Mouse (Mus musculus) thymus, adult 2 months (tissue): ENCODE measurements around the gene Wdcp. TPM values are rescaled to one million over a fixed set of nuclear protein-coding genes. Genes with fewer than 3 reads are reported as not detected.

Experiments
- DNase-seq: peaks from one replicate; pipeline ENCODE4 v3.0.0; 2021
- H3K27ac ChIP-seq: fragments of 200-500 bp; 2 replicates; pipeline ENCODE4 v1.5.1; 2012; ENCODE audit warnings: low read length, control low read depth; ENCODE audit not compliant: control insufficient read depth, insufficient read depth
- H3K27me3 ChIP-seq: fragments of 200-500 bp; 2 replicates; pipeline ENCODE4 v1.6.1; 2012; ENCODE audit warnings: mild to moderate bottlenecking, low read length, moderate library complexity, mixed read lengths; ENCODE audit not compliant: control insufficient read depth, insufficient read depth
- H3K36me3 ChIP-seq: fragments of 200-500 bp; 2 replicates; pipeline ENCODE4 v1.6.1; 2012; ENCODE audit warnings: mild to moderate bottlenecking, low read length, moderate library complexity; ENCODE audit not compliant: control insufficient read depth, insufficient read depth
- H3K4me1 ChIP-seq: fragments of 200-500 bp; replicated peaks from 2 replicates; pipeline ENCODE4 v1.6.1; 2012; ENCODE audit warnings: low read length; ENCODE audit not compliant: control insufficient read depth, insufficient read depth
- H3K4me3 ChIP-seq: fragments of 200-500 bp; 2 replicates; pipeline ENCODE4 v1.5.1; 2012; ENCODE audit warnings: mild to moderate bottlenecking, low read length, control low read depth, moderate library complexity; ENCODE audit not compliant: control insufficient read depth, insufficient read depth
- CTCF ChIP-seq: fragments of 200-500 bp; IDR thresholded peaks from 2 replicates; pipeline ENCODE4 v1.5.1; 2012; ENCODE audit warnings: mild to moderate bottlenecking, control low read depth, low read length, moderate library complexity, borderline replicate concordance; ENCODE audit not compliant: control insufficient read depth, poor library complexity, insufficient read depth; ENCODE audit errors: extremely low read depth
- POLR2A ChIP-seq: fragments of 200-500 bp; IDR thresholded peaks from 2 replicates; pipeline ENCODE4 v1.6.1; 2012; ENCODE audit warnings: mild to moderate bottlenecking, low read length, control low read depth, moderate library complexity; ENCODE audit not compliant: control insufficient read depth, poor library complexity, insufficient read depth; ENCODE audit errors: extremely low read depth
- WGBS: fragments of 180-500 bp; shearing (Covaris S2); methylation state at CpG from one replicate; pipeline ENCODE4 v1.1.7; 2018; 5-methylcytosine and 5-hydroxymethylcytosine counted together
- polyA plus RNA-seq: library from polyadenylated mRNA; depleted of rRNA; stranded (reverse); fragments of >200 nt; gene quantifications from 2 replicates; pipeline ENCODE4 v1.2.3, GENCODE M21; 2012

The Wdcp gene
- polyA plus RNA-seq, 1 experiment: 9.8 TPM

- Histone ChIP-seq H3K36me3 (no peaks in the 10 kb centered on the region), H3K4me1 (no peaks in the 10 kb centered on the region), H3K27me3 (no peaks in the 10 kb centered on the region), H3K27ac (no peak overlapping the region), H3K4me3 (no peak overlapping the region)
- no peak for DNase-seq
- TF ChIP-seq POLR2A (no peak), CTCF (no peak)
- 90% methylated on average over 4 of the region's 4 CpGs for WGBS
These were observed 21.2 kb downstream of the Wdcp start for GRCm38 (mm10) chr12:4864338-4864690.

- peaks cover 3% of the 10 kb centered on the region; the same call in 1 of the 2 replicates for H3K4me1 ChIP-seq
- no peaks in the 10 kb centered on the region for H3K36me3 ChIP-seq
- TF ChIP-seq CTCF (no peak), POLR2A (no peak)
- H3K27me3 ChIP-seq: no peaks in the 10 kb centered on the region
- 95% methylated on average over 8 of the region's 8 CpGs for WGBS
- no peak for DNase-seq
- H3K4me3 ChIP-seq: no peak overlapping the region
- H3K27ac ChIP-seq: no peak overlapping the region
These were observed 25.8 kb downstream of the Wdcp start for GRCm38 (mm10) chr12:4868924-4869323.

- no peak overlapping the region for H3K4me3 ChIP-seq
- DNase-seq: no peak
- no peak for TF ChIP-seq POLR2A
- TF ChIP-seq CTCF: no peak
- H3K27ac ChIP-seq: no peak overlapping the region
- H3K4me1 ChIP-seq: peaks cover 8% of the 10 kb centered on the region
- H3K36me3 ChIP-seq: no peaks in the 10 kb centered on the region
- no peaks in the 10 kb centered on the region for H3K27me3 ChIP-seq
- 96% methylated on average over 5 of the region's 5 CpGs for WGBS
These were observed 28.2 kb downstream of the Wdcp start for GRCm38 (mm10) chr12:4871260-4871659.

- peaks cover 8% of the 10 kb centered on the region for H3K4me1 ChIP-seq
- DNase-seq: no peak
- no peaks in the 10 kb centered on the region for H3K27me3 ChIP-seq
- no peak overlapping the region for H3K4me3 ChIP-seq
- TF ChIP-seq POLR2A (no peak), CTCF (no peak)
- 67% methylated on average over 4 of the region's 4 CpGs for WGBS
- no peak overlapping the region for H3K27ac ChIP-seq
- no peaks in the 10 kb centered on the region for H3K36me3 ChIP-seq
These were observed 29.2 kb downstream of the Wdcp start for GRCm38 (mm10) chr12:4872273-4872672.

DNA sequence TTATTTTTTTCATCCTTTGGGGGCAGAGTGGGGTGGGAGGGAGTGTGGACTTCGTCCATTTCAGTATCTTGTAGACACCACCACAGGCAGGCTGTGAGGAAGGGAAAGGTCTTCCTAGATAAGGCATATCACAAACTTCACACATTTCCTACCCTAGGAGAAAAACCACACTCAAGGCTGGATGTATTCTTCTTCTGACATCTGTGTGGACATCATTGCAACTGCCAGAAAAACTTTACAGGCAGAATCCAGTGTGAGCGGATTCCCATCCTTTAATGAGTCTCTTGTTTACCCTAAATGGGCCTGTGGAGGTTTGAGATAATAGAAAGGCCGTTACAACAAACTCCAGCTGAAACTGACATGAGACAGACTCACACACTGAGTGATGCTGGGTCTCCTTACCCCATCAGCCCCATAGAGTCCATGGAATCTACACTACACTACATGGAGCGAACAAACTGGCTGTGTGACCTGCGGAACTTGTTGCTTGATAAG is 29.9 kb downstream of the Wdcp start:
- 91% methylated on average over 5 of the region's 5 CpGs for WGBS
- Histone ChIP-seq H3K4me1 (peaks cover 8% of the 10 kb centered on the region), H3K27me3 (no peaks in the 10 kb centered on the region), H3K4me3 (no peak overlapping the region), H3K36me3 (no peaks in the 10 kb centered on the region), H3K27ac (no peak overlapping the region)
- DNase-seq: no peak
- no peak for TF ChIP-seq POLR2A
- TF ChIP-seq CTCF: no peak

DNA sequence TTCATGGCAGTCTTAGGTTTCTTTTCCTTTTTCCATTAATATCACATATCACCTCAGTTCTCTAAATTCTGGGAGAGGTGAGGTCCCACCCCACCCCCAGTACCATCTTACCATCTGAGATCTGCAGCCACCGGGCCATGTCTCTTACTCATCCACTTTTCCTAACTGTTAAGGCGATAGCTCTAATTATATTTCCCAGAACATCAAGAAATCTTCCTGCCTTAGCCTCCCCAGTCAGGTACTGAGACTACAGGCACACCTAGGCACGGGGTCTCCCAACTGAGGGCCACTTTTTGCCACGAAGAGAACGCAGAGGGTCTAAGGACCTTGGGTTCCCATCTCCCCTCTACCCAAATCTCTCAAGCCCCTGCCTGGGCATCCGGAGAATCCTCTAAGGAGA is 30.4 kb downstream of the Wdcp start:
- no peak overlapping the region for H3K4me3 ChIP-seq
- H3K27me3 ChIP-seq: no peaks in the 10 kb centered on the region
- TF ChIP-seq POLR2A: no peak
- no peak for TF ChIP-seq CTCF
- H3K27ac ChIP-seq: no peak overlapping the region
- H3K4me1 ChIP-seq: peaks cover 8% of the 10 kb centered on the region
- DNase-seq: no peak
- WGBS: 92% methylated on average over 6 of the region's 6 CpGs
- H3K36me3 ChIP-seq: no peaks in the 10 kb centered on the region
